Mouse (Mus musculus) hindlimb bud, embryonic 11.5 days (tissue): ENCODE data around the gene Lama5.

Source experiments
- DNase-seq: peaks from one replicate; pipeline ENCODE4 v3.0.0-alpha.2; 2012; ENCODE audit warnings: low read depth, low spot score; ENCODE audit errors: extremely low spot score

The Lama5 gene

DNA sequence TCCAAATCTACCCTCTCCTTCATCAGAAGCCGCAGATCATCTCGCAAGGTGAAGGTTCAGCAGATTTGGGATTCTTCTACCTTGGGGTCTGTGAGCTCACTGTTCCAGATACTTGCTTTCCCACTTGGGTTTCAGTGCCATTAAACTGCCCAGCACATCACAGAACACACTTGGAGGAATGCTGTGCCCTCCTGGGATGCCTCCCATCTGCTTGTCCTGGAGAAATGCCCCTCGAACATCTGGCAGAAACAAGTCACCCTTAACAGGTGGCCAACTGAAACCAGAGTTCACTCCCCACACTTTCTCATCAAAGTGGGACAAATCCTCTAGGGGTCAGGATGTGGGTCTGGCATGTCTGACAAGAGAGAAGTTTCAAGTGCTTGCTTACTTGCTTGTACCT is 67.0 kb downstream of the Lama5 start:
- DNase-seq = no peak

GRCm38 (mm10) chr2:180154796-180155195 is 70.9 kb downstream of the Lama5 start:
- DNase-seq = no peak

DNA sequence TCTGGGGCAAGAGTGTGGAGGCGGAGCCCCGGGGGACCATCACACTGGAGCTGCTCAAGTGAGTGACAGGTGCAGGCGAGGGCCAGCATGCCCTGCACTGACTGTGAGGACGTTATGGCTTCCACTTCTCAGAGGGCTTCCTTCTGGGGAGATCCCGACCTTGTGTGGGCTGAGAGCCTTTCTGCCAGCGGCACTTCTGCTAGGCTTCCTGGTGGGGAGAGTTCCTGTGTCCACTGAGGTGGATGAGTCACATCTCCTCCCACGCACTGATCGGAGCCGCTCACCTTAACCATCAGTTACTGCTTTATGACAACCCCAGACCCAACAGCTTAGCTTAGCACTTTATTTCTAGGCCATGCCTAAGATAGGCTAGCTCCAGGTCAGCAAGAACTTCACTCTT is 77.1 kb downstream of the Lama5 start:
- DNase-seq = no peak

DNA sequence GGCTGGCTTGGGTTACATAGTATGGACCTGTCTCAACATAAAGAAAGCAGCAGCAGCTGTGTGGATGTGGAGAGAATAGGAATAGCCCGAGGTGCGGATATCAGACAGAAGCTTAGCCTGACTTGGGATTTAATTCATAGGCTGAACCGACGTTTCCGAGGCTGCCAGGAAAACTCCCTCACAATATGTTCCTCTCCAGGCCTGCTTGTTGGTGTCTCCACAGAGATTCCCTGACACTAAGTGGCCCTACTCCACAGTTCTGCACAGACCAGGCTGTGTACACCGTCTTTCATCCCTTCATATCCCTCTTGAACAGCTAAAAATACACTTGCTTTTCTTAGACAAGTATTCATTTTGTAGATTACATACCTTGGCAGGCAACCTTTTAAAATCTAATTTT is 78.3 kb downstream of the Lama5 start:
- no peak for DNase-seq

DNA sequence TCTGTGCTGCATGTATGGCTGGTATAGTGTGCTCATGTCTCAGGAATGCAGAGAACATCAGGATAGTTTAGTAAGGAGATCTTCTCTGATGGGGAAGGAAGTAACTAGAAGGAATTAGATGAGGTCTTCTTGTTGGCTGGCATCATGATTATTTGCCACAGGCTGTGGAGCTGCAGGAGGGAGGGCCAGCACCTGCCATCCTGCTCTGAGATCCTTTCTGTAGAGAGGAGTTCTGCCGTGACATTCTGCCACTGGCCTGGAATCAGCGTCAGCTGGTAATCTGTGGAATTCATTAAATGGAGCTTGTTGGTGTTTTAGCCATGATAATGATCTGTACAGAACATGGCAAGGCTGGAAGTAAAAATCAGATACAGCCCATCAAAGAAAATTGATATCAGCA is 79.6 kb downstream of the Lama5 start:
- no peak for DNase-seq

DNA sequence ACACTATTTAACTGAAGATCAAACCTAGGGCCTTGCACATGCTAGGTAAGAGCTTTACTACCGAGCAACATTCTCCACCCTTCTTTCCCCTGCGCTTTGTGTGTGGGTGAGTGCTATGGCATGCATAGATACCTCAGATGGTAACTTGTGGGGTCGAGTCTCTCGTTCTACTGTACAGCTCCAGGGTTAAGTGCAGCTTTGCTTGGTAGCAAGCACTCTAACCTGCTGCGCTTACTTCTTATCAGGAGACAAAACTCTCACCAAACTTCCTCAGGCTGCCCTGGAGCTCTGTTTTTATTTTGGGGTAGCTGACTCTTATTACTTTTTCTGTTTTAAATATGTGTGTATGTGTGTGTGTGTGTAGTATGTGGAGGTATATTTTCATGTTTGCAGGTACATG is 90.2 kb downstream of the Lama5 start:
- DNase-seq = no peak

DNA sequence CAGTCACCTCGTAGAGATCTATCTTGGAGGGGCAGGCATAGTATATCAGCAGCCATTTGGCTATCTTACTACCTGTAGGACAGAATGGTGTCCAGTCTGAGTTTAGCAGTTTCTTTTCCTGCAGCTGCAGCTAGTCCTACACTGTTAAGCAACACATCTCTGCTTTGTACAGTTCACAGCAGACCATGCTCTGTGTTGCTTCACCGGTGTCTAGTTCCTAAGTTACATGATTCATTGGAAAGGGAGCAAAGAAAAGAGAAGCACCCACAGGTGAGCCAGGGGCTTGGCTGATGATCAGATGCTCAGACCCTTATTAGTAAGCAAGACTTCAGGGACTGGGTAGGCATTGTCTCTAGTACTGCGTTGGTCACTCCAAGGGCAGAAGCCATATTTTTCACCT is 91.7 kb downstream of the Lama5 start:
- no peak for DNase-seq

DNA sequence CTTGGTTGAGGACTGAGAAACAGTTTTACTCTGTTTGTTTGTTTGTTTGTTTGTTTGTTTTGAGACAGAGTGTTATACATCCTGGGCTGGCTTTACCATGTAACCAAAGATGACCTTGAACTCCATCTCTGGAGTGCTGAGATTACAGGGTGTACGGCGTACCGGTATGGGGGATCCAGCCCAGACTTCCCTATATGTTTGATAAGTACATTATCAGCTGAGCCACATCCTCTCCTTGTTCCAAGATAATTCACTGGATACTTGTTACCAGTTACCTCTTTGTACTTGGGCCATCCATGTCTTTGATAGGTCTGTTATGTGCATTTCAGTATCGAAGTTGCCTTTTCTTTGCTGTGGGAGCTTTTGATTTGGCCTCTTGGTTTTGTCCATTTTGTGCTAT is 92.4 kb downstream of the Lama5 start:
- DNase-seq = no peak

DNA sequence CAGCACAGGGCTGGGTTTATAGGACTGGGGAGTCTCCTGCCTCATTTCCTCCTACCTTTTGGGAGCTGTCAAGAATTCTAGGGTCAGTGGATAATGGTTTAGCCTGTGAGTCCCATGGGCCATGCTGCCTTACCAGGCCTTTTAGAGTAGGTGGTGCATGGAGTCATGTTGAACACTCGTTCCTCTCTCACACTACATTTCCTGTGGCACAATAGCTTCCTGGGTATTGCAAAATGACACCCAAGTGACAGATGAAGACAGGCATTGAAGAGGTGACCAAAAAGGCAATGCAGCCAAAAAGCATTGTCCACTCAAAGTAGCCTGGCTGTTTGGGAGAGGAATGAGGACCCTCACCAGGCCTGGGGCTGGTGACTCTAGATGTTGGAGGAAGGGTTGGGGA is 98.0 kb downstream of the Lama5 start:
- no peak for DNase-seq
